Mouse (Mus musculus) c-Kit-negative CD71-positive TER-119-positive erythroid progenitor cells, embryonic 14.5 days (primary cell): ENCODE measurements around the gene Lrrn2.

ENCODE experiments used
- DNase-seq: peaks from one replicate; pipeline ENCODE4 v3.0.0-alpha.2; 2013; ENCODE audit warnings: low read depth, low spot score

Gene Lrrn2

DNA sequence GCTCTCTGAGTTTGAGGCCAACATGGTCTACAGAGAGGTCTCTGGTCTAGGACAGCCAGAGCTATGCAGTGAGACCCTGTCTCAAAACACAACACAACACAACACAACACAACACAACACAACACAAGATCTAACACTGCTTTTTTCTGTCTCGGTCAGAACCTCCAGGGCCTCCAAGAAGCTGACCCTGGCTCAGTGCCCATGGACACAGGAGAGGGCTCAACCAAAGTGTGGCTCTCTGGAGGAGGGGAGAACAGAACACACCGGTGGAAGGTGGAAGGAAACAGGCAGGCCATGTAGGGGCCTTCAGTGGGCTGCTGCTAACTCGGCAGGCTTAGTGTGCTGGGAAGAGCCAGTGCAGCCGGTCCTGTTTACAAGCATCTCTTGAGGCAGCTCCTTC, 5.6 kb downstream of the Lrrn2 start:
- DNase-seq = no peak

DNA sequence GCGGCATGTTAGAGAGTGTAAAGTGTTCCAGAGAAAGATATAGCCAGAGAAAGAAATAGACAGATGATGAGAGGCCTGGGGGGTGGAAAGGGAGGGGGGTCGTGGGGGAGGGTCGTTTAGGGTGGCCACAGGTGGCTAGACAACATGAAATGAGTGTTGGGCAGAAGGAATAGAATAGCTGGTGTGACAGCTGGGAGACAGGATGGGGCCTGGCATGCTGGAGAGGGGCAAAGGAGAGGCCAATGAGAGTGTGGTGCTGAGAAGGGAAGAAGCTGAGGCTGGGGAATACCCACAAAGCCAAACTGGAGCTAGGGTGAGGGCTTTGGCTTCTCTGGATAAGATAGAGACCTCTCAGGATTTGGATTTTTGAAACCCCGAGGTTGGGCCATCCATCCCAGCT, 6.6 kb downstream of the Lrrn2 start:
- no peak for DNase-seq

DNA sequence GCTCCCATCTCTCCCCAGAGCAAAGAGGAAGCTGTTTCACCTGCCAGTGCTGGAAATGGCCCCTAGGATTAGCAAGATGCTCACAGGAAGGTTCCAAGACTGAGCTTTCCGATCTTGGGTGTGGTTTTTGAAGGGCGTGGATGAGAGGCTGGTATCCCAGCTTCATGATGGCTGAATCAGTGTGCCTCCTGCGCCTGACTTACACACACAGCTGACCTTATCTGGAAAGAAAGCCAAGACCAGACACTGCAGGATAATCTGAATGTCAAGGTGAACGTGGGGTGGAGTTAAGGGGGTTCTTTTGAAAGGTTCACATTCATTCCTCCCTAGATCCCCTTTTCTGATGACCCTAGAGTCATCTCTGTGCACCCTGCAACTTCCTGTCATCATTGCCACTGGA, 8.7 kb downstream of the Lrrn2 start:
- no peak for DNase-seq

DNA sequence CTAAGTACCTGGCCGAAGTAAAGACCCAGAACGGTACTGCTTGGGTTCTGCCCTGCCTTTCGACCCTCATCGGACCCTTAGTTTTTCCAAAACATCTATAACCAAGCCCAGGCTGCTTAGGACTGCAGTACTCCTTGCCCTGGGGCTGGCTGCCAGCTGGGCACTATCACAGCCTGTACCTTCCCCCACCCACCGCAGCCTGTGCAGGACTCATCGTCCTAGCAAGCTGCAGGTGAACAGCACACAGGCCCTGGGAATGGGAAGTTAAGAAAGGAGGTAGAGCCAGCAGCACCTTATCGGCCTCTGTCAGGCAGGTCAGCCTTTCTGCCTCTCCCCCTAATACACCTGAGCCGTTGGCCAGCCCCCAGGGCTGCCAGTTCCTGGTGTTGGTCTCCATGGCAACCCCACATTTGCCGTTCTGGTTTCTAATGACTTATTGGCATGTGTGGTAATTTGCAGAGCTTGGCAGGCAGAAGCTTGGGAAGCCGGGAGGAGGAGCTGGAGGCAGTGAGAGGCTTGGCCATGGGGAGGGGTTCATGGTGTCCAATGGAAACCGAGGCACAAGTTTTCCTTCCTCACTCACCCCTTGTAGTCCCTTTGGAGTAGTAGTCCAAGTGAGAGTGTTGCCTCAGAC, 10.2 kb downstream of the Lrrn2 start:
- DNase-seq = no peak

DNA sequence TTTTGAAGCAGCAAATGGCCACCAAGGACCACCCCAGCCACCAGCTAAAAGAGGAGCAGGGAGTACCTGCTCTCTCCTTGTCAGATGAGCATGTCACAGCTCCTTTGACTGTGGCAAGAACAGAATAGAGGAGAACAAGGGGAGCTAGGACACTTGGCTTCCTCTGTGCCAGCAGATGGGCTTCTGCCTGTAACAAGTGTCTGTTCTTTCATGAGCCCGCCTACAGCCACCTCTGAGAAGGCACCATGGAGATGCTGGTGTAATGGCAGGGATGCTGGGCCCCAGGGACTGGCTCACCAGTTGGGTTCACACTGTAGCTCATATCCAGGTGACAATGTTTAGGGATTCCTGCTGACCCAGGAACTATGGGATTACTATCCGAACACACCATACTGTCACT, 12.0 kb downstream of the Lrrn2 start:
- no peak for DNase-seq

DNA sequence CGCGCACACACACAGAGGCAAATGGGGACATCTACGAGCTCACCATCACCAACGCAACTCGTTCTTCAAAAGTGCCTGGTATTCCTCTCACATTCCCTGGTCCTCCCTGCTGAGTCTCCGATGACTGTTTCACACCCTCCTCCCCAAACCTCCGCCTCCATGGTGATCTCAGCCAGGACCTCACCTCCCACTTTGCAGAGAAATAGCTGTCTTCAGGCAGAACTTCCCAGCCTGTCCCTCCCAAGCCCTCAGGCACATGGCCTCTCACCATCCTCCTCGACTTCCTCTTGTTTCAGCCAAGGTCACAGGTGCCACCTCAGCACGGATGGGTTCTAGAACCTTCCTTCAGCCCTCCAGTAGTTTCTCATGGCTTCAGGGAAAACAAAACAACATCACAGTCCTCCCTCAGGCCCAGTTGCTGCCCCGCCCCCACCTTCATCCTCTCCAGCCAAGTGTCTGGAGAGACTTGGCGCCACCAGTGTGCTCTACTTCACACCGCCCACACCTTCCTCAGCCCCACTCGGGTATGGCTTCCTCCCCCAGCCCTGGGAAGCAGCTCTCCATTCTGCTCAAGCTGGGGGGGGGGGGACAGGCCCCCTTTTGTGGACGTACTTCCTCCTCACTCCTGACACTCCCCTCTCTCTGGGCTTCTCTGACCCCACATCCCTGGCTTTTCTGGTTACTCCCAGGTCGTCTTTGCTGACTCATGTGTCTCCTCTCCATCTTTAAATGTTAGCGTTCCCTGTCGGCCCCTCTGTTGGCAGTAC, 13.4 kb downstream of the Lrrn2 start:
- DNase-seq = no peak

DNA sequence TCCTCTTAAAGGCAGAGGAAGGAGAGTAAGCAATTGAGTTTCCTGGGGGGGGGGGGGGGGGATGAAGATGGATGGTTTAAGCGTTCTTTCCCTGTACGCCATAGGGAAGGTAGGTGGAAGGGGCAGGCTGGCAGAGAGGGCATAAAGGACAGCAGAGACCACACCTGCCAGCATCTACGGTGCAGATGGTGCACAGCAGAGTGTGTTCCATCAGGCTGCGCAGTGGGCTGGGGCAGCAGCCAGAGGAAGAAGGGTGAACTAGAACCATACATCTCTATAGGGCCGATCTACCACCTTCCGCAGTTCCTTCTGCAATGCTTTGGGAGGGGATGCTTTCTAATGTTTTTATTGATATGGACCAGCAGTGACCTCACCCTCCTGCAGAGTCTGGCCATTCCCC, 19.0 kb downstream of the Lrrn2 start:
- no peak for DNase-seq

DNA sequence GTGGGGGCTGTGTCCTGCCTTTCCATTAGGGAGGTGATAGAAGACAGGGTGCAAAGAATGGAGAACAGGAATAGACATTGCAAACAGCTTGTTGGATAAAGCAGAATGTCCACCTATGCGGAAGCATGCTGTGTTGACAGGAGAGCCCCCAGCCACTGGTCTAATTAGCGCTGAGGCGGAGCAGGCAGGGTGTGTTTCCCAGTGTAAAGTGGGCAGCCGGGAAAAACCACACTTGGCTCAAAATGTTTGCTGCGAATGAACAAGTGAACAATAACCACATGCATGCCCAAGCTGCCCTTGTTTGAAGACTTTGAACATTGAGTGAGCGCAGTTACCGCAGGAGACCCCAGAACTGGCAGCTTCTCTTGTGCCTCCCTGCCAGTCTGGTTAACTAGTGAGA, 19.6 kb downstream of the Lrrn2 start:
- no peak for DNase-seq

DNA sequence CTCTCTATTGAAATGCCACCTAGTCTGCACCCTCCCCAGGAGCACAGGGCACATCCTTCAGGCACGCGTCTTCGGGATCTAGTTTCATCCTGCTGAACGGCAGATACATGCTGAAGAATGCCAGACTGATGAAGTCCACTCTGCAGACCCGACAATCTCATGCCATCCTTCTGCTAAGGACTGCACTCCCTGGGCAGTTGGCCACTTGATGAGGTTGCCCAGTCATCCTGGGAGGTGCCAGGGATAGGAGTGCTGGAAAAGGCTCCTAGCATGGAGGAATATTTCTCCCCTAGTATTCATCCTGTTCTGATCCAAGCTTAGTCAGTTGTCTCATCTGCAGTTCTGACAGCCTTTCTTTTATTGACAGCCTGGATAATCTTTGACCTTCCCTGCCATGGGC, 20.9 kb downstream of the Lrrn2 start:
- no peak for DNase-seq

DNA sequence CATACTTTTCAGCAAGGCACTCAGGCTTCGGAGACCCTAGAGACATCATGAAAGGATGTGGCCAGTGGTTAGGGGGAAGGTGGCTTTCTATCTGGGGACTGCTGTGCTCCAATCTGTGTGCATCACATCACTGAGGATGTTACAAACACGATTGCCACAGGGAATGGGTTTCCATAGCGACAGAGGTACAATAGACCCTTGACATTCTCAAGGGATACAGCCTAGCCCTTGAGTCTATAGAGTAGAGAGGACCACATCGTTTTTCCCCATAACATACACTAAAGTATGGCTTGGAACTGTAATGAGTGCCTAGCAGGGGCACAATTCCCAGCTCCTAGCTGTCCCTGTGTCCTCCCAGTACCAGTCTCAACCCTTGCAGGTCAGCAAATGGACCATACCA, 23.4 kb downstream of the Lrrn2 start:
- DNase-seq = no peak

DNA sequence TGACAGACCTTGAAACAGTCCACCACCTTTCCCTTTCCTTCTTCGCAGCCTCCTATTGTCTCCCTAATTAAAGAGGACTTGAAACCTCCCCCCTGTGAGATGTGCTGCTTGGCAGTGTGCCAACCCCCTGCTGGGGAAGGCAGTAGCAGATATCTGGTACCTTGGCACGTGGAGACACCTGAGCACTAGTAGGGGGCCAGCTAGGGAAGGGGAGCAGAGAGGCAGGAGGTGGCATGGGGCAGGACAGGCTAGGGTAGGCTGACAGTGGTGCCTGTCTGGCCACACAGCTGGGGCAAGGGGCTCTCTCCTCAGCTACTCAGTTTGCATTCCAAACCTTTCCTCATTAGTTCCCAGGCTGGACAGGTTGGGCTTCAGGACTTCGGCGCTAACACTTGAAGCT, 29.0 kb downstream of the Lrrn2 start:
- DNase-seq = no peak

DNA sequence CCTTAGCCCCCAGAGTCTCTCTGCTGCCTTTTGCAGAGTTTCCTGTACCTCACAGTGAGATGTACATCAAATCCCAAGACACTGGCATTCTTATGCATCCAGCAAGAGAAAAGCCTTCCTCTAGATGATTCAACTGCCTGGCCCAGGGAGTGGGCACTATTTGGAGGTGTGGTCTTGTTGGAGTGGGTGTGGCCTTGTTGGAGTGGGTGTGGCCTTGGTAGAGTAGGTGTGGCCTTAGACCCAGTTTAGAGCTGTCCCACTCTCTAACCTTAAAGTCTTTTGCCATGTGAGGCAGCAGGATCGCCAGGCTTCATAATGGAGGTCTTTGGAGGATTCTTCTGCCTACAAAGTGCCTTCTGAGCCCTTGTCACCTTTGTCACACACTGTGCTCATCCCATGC, 29.9 kb downstream of the Lrrn2 start:
- no peak for DNase-seq

DNA sequence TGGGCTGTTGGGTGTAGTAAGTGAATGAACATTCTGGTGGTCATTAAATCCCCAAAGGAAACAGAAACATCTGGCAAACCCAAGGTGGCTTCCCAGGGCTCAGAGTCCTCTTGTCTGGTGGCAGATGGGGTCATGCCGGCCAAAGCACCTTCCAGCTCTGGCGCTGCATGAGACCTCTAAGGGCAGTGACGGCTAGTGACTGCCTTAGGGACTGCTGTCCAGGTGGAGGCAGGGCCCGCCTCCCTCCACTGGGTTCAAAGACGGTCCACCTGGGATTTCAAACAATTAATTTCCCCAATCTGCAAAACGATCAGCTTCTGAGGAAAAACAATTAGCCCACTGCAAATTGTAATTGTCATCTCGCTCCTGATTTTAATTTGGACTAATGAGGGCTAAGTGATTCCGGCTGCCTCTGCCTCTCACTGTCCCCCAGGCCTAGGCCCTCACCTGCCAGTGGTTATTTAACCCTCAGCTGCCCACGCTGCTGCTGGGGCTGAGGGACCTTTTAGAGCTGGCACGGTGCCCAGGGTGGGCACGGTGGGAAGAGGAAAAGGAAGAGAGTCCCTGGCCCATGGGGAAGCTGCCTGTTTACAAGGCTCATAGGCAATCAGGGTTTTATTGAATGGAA, 30.5 kb downstream of the Lrrn2 start:
- DNase-seq = no peak

DNA sequence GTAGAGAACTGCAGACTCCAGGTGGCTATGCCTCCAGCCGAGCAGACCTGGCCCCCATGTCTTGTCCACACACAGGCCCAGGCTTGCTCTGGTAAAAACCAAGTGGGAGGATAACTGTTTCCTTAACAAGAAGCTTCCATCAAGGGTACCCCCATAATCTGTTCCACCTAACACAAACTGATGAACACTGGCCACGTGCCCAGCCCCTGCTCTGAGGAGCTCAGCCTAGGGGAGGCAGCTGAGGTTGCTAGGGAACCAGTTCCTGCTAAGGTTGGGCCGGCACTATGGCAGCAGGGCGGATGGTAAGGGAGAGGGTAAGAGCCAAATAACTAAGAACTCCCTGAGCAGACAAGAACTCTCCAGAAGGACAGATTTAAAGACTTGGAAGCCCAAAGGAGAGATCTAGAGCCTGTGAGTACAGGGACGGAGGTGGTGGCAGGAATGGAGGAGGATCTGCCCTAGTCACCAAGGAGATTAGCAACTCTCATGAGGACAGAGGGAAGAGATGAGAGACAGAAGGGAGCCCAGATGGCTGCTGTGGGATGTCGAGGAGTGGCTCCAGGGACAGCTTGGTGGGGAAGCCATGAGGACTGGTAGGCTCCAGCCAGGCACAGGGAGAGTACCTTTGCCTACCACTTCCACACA, 35.9 kb downstream of the Lrrn2 start:
- DNase-seq = no peak

DNA sequence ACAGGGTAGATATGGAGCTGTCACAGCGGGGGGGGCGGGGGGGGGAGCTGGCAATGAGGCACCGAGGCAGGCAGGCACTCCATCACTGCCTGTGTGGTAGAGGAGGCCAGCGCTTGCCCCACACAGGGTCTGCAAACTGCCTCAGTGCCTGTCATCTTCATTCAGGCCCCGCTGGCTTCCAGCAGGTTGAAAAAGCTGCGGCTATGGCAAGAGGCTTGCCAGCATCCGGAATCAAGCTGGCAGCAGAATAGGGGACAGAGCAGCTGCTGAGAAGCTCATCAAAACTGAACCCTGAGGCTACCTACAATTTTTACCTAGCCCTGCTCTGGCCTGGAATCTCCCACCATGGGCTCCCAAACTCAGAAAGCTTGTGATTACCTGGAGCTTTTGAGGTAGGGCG, 37.5 kb downstream of the Lrrn2 start:
- no peak for DNase-seq

DNA sequence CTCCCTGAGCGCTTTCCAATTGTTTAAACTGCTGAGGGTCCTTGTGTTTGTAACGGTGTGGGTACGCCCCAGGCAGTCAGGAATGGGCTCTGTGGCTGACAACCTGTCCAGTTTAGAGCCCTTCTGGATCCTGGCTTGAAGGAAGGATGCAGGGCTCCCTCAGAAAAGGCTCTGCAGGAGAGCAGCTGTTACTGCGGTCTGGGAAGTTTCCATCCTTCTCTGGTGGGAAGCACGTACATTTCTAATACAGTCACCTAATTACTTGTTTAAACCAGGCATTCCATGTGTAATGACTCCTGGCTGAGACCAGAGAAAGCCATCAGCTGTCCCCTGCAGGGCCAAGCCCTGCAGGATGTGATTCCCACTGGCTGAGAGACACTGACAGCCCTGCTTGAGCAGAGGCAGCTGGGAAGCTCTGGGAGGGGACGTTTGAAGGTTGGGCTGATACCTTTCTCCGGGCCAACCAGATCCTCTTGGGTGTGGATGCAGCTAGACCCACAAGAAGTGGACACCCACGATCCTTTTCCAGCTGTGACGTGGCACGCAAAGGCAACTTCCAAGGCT, 38.1 kb downstream of the Lrrn2 start:
- DNase-seq = no peak

DNA sequence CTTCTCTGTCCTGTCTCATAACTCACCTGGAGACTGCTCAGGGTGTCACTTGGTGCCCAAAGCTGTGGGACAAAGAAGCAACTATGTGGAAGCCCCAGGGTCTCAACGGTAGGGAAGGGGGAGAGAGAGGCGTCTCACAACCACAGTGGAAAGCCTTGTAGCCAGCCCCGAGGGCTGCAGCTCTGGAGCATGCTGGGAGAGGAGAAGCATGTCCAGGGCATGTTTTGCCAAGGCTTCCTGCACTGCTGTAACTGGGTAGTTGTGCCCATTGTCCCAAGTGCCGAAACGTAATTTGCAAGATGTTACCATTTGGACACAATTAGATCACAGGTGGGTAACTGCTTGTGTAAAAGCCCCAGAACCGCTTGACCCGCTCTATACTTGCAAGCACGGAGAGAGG, 39.2 kb downstream of the Lrrn2 start:
- DNase-seq = no peak

DNA sequence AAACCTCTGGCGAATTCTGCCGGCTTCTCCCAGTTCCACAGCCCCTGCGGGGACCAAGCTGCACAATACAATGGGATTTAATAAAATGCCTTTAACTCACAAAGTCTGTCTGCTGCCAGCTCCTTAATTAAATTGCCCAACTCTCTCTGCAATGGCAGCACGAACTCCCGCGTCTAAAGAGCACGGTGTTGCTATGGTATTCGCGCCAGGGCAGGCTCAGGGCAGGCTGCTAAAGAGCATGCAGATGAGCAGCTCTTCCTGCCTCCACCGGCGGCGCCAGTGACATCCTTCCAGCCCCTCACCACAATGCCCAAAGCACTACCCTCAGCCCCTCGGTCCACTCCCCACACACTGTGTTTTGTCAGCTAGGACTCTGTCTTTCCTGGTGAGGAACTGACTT, 41.0 kb downstream of the Lrrn2 start:
- DNase-seq = no peak

DNA sequence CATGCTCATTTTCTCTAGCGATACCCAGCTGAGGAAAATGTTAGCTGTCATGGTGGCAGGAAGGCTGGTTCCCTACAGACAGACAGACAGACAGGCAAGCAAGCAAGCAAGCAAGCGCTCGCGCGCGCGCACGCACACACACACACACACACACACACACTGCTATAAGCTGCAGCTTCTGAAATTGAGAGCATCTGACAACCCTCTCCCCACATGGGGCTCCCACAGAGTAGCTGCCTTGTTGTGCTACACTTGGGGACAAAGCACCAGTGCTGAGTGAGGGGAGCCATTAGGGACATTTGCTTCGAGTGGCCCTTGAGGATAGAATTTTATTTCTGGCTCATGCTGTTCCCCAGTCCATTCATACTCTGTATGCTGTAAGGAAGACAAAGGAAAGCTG, 42.2 kb downstream of the Lrrn2 start:
- no peak for DNase-seq

DNA sequence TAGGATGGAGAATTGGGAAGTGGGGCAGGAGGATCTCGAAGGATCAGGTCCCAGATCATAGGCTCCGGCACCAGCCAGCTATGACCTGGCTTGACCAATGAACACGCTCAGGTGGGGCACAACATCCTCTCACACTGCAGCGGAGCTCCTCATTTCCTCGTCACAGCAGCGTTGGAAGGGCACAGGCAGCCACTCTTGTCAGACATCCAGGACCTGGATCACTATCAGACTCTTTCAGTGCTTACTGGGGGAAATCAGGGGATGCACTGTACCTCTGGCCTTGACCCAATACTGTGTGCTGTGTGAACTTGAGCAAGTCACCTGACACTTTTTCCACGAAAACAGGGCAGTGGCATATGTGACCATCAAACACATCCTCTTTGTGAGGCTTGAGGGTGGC, 45.2 kb downstream of the Lrrn2 start:
- no peak for DNase-seq

DNA sequence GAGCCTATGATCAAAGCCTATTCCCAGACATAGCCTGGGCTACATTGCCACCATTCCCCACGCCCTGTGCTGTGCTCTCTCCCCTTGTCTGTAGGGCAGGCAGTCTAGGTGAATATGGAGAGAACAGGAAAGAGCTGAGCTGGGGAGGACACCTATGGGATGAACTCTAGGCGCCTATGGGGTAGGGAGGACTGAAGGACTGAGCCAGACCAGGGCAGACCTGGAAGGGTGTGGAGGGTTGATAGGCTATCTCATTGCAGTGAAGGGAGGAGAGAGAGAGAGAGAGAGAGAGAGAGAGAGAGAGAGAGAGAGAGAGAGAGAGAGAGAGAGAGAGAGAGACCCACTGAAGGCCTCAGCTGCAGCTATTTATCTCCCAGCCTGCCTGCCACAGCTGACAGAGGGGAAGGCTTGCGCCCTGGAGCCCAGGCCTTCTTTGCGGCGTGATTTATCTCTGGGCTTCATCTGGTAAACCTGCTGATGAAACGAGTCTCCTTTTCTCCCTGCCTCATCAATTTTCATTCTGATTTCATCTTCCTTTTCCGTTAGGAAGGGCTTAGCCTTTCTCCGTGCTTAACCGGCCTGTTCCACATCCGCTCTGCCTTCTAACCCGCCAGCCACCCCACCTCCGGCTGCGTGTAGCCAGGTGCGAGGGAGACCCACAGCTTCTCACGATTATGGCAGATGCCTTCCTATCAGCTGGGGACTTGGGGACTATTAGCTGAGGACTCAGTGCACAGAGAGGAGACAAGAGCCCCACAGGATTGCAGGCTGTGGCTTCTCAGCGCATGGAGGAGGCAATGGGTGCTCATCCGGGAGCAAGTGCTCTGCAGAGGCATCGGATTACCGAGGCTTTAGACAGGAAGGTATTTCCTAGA, 48.2 kb downstream of the Lrrn2 start:
- DNase-seq = no peak

DNA sequence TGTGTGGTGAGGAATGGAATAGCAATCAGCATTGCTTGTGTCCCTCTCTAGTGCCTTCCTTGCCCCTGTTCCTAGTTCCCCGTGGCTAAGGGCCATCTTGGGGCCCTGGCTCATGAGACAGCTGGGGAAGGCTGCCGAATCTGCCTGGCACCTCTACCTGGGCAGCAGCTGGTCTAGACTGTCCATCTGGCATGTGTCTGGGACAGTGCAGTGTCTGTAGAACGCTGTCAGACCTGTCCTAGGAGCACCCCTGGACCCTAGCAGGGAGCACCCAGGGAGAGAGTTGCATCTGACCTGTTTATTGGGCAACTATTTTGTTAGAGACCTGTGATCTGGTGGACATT, 48.8 kb downstream of the Lrrn2 start:
- DNase-seq = no peak
